Comparison of ENCODE assay signal across 8 mouse cellular contexts in the genomic region with DNA sequence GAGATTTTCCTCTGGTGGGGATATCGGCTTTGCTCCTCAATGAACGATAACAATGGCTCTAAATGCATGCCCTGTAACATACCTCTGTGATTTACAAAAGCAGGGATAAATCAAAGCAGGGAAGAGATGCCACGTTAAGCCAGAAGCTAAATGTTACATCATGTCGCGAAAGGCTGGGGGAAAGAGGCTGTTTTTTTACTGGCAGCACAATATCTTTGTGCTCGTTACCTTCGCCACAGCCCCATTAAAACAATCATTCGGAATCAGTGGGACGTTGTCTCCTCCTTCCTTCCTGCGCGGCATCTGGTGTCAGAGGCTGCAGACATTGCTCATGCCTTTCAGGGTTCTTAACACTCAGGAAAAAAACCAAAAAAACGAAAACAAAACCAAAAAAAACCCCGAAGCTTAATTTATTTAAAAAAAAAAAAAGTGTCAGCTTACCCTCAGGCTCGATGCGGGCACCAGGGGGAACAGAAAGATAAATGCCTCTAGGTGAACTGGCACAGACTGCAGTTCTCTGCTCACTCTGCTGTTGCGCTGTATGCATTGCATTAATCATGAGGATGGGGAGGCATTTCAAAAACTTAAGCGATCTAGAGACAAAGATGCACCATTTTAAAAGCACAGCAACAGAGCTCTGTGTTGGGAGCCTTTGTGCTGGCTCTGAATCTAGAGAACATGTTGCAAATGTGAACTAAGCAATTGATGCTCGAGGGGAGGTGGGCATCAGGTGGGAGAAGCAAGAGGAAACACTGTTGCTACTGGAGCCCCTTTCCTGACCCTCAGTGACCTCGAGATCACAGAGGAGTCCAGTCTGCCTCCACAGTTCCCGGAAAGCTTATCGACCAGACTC. TPM values are rescaled to one million over a fixed set of nuclear protein-coding genes. Genes with fewer than 3 reads are reported as not detected.
DNase-seq lines count a peak whose midpoint lies in the region; ATAC-seq and TF ChIP-seq lines count a peak whose summit lies in the region.

No protein-coding gene starts in this region.

- intact Hi-C loops in left cerebral cortex, postnatal 10 days (cut with DNase I) = no loop called here

- H3K4me1 ChIP-seq in hindbrain, embryonic 15.5 days (replicated peaks) = peaks cover 16% of the 10 kb centered on the region
- H3K4me1 ChIP-seq in midbrain, embryonic 10.5 days = peaks cover 15% of the 10 kb centered on the region
- no peaks in the 10 kb centered on the region for H3K4me1 ChIP-seq in stomach, postnatal 0 days (replicated peaks; ENCODE audit: control insufficient read depth, insufficient read depth)

- DNase-seq in left cerebral cortex, adult 18-20 months (ENCODE audit: low spot score in 2 of 2) = peak; percentile 8 to 22
- DNase-seq in left cerebral cortex, postnatal 10 days (ENCODE audit: extremely low spot score in 1 of 2, low spot score in 2 of 2) = no peak
- DNase-seq in embryo, embryonic 10.5 days (ENCODE audit: low spot score) = peak; percentile 26
- DNase-seq in midbrain, embryonic 10.5 days (ENCODE audit: low spot score) = no peak
- no peak for DNase-seq in stomach, postnatal 0 days (ENCODE audit: low spot score)

- peak overlapping the region; percentile 27 for H3K9ac ChIP-seq in hindbrain, embryonic 15.5 days
- no peak overlapping the region for H3K9ac ChIP-seq in stomach, postnatal 0 days (ENCODE audit: low read length)

- no peaks in the 10 kb centered on the region for H3K36me3 ChIP-seq in hindbrain, embryonic 15.5 days
- H3K36me3 ChIP-seq in midbrain, embryonic 10.5 days = no peaks in the 10 kb centered on the region
- H3K36me3 ChIP-seq in stomach, postnatal 0 days (ENCODE audit: control insufficient read depth, insufficient read depth, low read length) = no peaks in the 10 kb centered on the region

- peak; percentile 89 for ATAC-seq in hindbrain, embryonic 15.5 days (ENCODE audit: low FRiP score, low read depth)
- no peak for ATAC-seq in stomach, postnatal 0 days (ENCODE audit: low FRiP score, low TSS enrichment)
- no peak for ATAC-seq in granulocyte monocyte progenitor cell, adult 5-6 weeks (replicated peaks; ENCODE audit: poor library complexity, severe bottlenecking)
- ATAC-seq in inflammation-experienced regulatory T-cells, adult 6 months = no peak

- no peaks in the 10 kb centered on the region for H3K9me3 ChIP-seq in hindbrain, embryonic 15.5 days
- H3K9me3 ChIP-seq in midbrain, embryonic 10.5 days (replicated peaks) = no peaks in the 10 kb centered on the region
- no peaks in the 10 kb centered on the region for H3K9me3 ChIP-seq in stomach, postnatal 0 days (ENCODE audit: control insufficient read depth, low read length)

- H3K4me2 ChIP-seq in hindbrain, embryonic 15.5 days = peak overlapping the region; percentile 53
- peak overlapping the region; percentile 44 for H3K4me2 ChIP-seq in stomach, postnatal 0 days (replicated peaks; ENCODE audit: low read depth)

- TF ChIP-seq CTCF in stomach, postnatal 0 days (IDR thresholded peaks at IDR 0.05; ENCODE audit: low read depth) = no peak

- H3K4me3 ChIP-seq in hindbrain, embryonic 15.5 days = peak overlapping the region; percentile 27
- peak overlapping the region; percentile 37; the same call in 1 of the 2 replicates for H3K4me3 ChIP-seq in midbrain, embryonic 10.5 days
- H3K4me3 ChIP-seq in stomach, postnatal 0 days (ENCODE audit: low read depth, low read length) = peak overlapping the region; percentile 19; the same call in 1 of the 2 replicates

- no peak for TF ChIP-seq EP300 in stomach, postnatal 0 days (optimal IDR thresholded peaks at IDR 0.05)

- H3K27me3 ChIP-seq in hindbrain, embryonic 15.5 days = no peaks in the 10 kb centered on the region
- H3K27me3 ChIP-seq in midbrain, embryonic 10.5 days (ENCODE audit: low read depth, poor library complexity, severe bottlenecking) = no peaks in the 10 kb centered on the region
- H3K27me3 ChIP-seq in stomach, postnatal 0 days (ENCODE audit: control insufficient read depth, insufficient read depth, low read length) = no peaks in the 10 kb centered on the region

- 13% methylated on average over 21 of the region's 21 CpGs for WGBS in hindbrain, embryonic 15.5 days
- 31% methylated on average over 21 of the region's 21 CpGs for WGBS in midbrain, embryonic 10.5 days
- WGBS in stomach, postnatal 0 days = 30% methylated on average over 21 of the region's 21 CpGs

- peak overlapping the region; percentile 91 for H3K27ac ChIP-seq in hindbrain, embryonic 15.5 days (replicated peaks)
- 0 out of 2 replicates have a peak overlapping the region, but pooled peaks have one; percentile 33 for H3K27ac ChIP-seq in midbrain, embryonic 10.5 days (replicated peaks)
- H3K27ac ChIP-seq in stomach, postnatal 0 days (replicated peaks) = no peak overlapping the region

RNA-seq across cellular contexts. Expression of gene Tfb1m, which starts 53.6 kb away (rescaled TPM):
- total RNA-seq in left cerebral cortex, adult 18-20 months (2021) = 1 to 10 TPM; 6.2 to 7.6 TPM
- 1 to 10 TPM; 5.9 to 6.1 TPM for total RNA-seq in left cerebral cortex, postnatal 10 days (2021)
- 13.8 and 14.6 TPM in 2 replicates for polyA plus RNA-seq in hindbrain, embryonic 15.5 days (2015; fragmentation: Nextera tagmentation; extraction: Ambion mirVana)
- polyA plus RNA-seq in midbrain, embryonic 10.5 days (2016; fragmentation: Nextera tagmentation; extraction: Ambion mirVana) = 19.9 and 21.0 TPM in 2 replicates
- polyA plus RNA-seq in stomach, postnatal 0 days (2015; fragmentation: Nextera tagmentation; extraction: Ambion mirVana) = 9.0 and 9.6 TPM in 2 replicates
- total RNA-seq in granulocyte monocyte progenitor cell, adult 5-6 weeks (2014; fragmentation: Nextera tagmentation) = 13.8 and 20.8 TPM in 2 replicates
- total RNA-seq in granulocyte monocyte progenitor cell, adult 5-6 weeks (2017) = 15.7 and 16.7 TPM in 2 replicates
- polyA plus RNA-seq in inflammation-experienced regulatory T-cells, adult 6 months (2017; shearing (Covaris generic)) = 10 to 100 TPM in 1 of 3 experiments, 1 to 10 TPM in 2; 7.9 to 10.4 (median 9.4) TPM

Comparison
In these comparisons a context has a peak if more than half of its experiments do, and no peak if none do; other contexts are left out.
1. DNase-seq: peak in left cerebral cortex, adult 18-20 months (2 of 2) and embryo, embryonic 10.5 days (single experiment); none in left cerebral cortex, postnatal 10 days (0 of 2), midbrain, embryonic 10.5 days (single experiment) and stomach, postnatal 0 days (single experiment).
2. Peak in every context shown above with its lines, with median percentiles within 50 percentile points of each other: H3K4me3 ChIP-seq.